Mouse (Mus musculus) neural tube, embryonic 14.5 days (tissue): ENCODE measurements around the gene Pa2g4. TPM values are rescaled to one million over a fixed set of nuclear protein-coding genes. Genes with fewer than 3 reads are reported as not detected.
A peak's percentile ranks its signal among the peaks of the same experiment; 100 is the strongest.

Experiments used
- ATAC-seq: fragments of 200-750 bp; cut with Nextera tagmentation; 2 replicates; pipeline ENCODE4 v1.8.0; 2017; ENCODE audit warnings: low read depth, mild to moderate bottlenecking, moderate TSS enrichment, moderate library complexity
- H3K27ac ChIP-seq: fragments of 300-500 bp; sonication (generic); 2 replicates; pipeline ENCODE4 v1.5.1; 2014; ENCODE audit warnings: low read depth, mild to moderate bottlenecking, control low read depth, low read length, moderate library complexity, mixed read lengths
- H3K27me3 ChIP-seq: fragments of 300-500 bp; sonication (generic); 2 replicates; pipeline ENCODE4 v1.6.1; 2014; ENCODE audit warnings: low read length; ENCODE audit not compliant: control insufficient read depth, insufficient read depth
- H3K36me3 ChIP-seq: fragments of 300-500 bp; sonication (generic); 2 replicates; pipeline ENCODE4 v1.6.1; 2014; ENCODE audit warnings: low read length, mixed read lengths; ENCODE audit not compliant: control insufficient read depth, insufficient read depth
- H3K4me1 ChIP-seq: fragments of 300-500 bp; sonication (generic); 2 replicates; pipeline ENCODE4 v1.6.1; 2014; ENCODE audit warnings: low read length; ENCODE audit not compliant: control insufficient read depth, insufficient read depth
- H3K4me2 ChIP-seq: fragments of 300-500 bp; sonication (generic); 2 replicates; pipeline ENCODE4 v1.6.1; 2014; ENCODE audit warnings: mild to moderate bottlenecking, low read depth, low read length, control low read depth
- H3K4me3 ChIP-seq: fragments of 300-500 bp; sonication (generic); 2 replicates; pipeline ENCODE4 v1.5.1; 2014; ENCODE audit warnings: low read depth, low read length, control low read depth, mixed read lengths
- H3K9ac ChIP-seq: fragments of 300-500 bp; sonication (generic); replicated peaks from 2 replicates; pipeline ENCODE4 v1.6.1; 2014; ENCODE audit warnings: low read depth, mild to moderate bottlenecking, control low read depth, low read length, mixed read lengths
- H3K9me3 ChIP-seq: fragments of 300-500 bp; sonication (generic); 2 replicates; pipeline ENCODE4 v1.6.1; 2016; ENCODE audit warnings: low read length; ENCODE audit not compliant: control insufficient read depth
- WGBS: fragments of 180-500 bp; shearing (Covaris S2); extraction: QIAGEN DNeasy Blood & Tissue Kit; methylation state at CpG from one replicate; pipeline ENCODE4 v1.1.7; 2014; 5-methylcytosine and 5-hydroxymethylcytosine counted together
- polyA plus RNA-seq: library from polyadenylated mRNA; unstranded; fragments of >200 nt; fragmentation: Nextera tagmentation; extraction: Ambion mirVana; gene quantifications from 2 replicates; pipeline ENCODE4 v1.2.1, GENCODE M21; 2014

The Pa2g4 gene
- polyA plus RNA-seq, 1 experiment from 2014 or later = 127 TPM

DNA sequence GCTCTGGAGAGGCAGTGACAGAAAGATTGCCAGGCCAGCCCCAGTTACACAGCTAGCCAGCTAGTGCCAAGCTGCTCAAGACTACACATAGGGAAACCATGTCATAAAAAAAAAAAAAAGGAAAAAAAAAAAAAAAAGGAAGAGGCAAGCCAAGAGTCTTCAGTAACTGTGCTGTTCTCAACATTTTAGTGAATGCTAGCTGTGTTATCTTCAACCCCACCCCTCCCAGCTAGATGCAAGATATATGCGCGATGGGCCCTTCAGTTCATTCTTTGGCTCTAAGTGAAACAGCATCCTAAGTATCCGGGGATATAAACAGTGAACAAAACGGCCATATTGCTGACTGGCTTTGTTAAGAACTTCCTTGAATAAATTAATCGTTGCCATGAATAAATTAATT lies 27.0 kb upstream of the Pa2g4 start:
- no peak for ATAC-seq
- Histone ChIP-seq H3K4me1 (no peaks in the 10 kb centered on the region), H3K27ac (no peak overlapping the region), H3K27me3 (peaks cover 18% of the 10 kb centered on the region; the same call in 1 of the 2 replicates), H3K9me3 (no peaks in the 10 kb centered on the region), H3K36me3 (no peaks in the 10 kb centered on the region), H3K4me3 (no peak overlapping the region), H3K9ac (no peak overlapping the region), H3K4me2 (no peak overlapping the region)
- 70% methylated on average over 5 of the region's 5 CpGs for WGBS

DNA sequence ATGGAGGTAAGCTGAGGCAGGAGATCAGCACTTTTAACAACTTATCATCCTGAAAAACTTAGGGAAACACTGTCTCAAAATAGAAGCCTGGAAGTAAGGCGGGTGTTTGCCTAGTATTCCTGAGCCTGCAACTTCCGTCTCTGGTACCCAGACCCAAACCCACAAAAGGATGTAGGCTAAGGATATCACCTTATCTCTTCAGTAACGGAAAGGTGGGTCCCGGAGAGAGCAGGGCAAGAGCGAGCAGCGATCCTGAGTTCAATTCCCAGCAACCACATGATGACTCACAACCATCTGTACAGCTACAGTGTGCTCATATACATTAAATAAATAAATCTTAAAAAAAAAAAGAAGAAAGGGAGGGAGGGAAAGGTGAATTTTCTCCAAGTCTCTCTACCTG lies 25.6 kb upstream of the Pa2g4 start:
- Histone ChIP-seq H3K4me3 (no peak overlapping the region), H3K27ac (no peak overlapping the region), H3K4me2 (no peak overlapping the region), H3K36me3 (no peaks in the 10 kb centered on the region), H3K9ac (no peak overlapping the region), H3K9me3 (no peaks in the 10 kb centered on the region), H3K27me3 (peaks cover 25% of the 10 kb centered on the region), H3K4me1 (no peaks in the 10 kb centered on the region)
- ATAC-seq = no peak
- WGBS = 94% methylated on average over 6 of the region's 6 CpGs

GRCm38 (mm10) chr10:128590193-128590690 lies 24.5 kb upstream of the Pa2g4 start:
- ATAC-seq = peak; percentile 54; the same call in 1 of the 2 replicates
- 0% methylated on average over 41 of the region's 43 CpGs for WGBS
- Histone ChIP-seq H3K4me3 (peak overlapping the region; percentile 63), H3K36me3 (no peaks in the 10 kb centered on the region), H3K27me3 (peaks cover 26% of the 10 kb centered on the region), H3K4me1 (no peaks in the 10 kb centered on the region), H3K9me3 (no peaks in the 10 kb centered on the region), H3K4me2 (peak overlapping the region; percentile 94), H3K27ac (no peak overlapping the region), H3K9ac (peak overlapping the region; percentile 57)

DNA sequence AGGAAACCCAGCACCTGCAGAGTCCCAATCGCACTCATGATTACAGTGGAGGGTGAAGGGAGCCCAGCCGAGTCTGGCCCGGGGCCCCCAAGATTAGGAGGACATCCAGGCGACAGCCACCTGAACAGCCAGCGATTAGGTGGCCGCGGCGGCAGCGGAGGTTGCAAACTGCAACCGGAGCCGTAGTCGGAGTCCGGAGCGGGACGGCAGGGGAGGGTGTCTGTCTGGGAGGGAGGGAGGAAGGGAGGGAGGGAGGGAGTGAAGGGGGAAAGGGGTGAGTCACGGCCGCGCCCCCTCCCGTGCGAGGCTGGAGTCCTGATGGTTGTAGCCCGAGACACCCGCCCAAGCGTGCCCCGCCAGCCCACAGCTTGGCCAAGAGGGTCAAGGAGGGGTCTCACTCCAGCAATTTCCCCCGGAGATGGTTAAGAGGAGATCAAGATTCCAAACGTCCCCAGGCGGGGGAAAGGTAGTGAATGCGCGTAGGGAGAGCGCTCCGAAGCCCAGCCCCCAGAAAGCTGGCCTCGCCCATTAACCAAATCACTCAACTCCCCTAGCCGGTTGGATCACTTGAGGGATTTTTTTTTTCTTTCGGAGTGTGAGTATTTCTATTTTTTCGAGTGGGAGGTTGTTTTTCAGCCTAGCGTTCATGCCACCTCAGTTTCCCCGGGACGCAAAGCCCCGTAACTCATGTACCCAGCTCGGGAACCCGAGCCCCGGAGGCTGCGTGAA lies 23.8 kb upstream of the Pa2g4 start, which contains the start of gene Erbb3:
Gene Erbb3, minus strand, starts transcription at position 189 of the 729 bp plus-strand sequence.
- H3K27me3 ChIP-seq = peaks cover 26% of the 10 kb centered on the region
- H3K27ac ChIP-seq = no peak within 1 kb of the TSS
- no peaks in the 10 kb centered on the region for H3K36me3 ChIP-seq
- peak; percentile 22; the same call in 1 of the 2 replicates for ATAC-seq
- WGBS = under 1% methylated on average over 42 of the region's 43 CpGs
- peak within 1 kb of the TSS; percentile 57 for H3K9ac ChIP-seq
- peak within 1 kb of the TSS; percentile 63 for H3K4me3 ChIP-seq
- H3K4me2 ChIP-seq = peak within 1 kb of the TSS; percentile 94
- no peaks in the 10 kb centered on the region for H3K4me1 ChIP-seq
- H3K9me3 ChIP-seq = no peaks in the 10 kb centered on the region

DNA sequence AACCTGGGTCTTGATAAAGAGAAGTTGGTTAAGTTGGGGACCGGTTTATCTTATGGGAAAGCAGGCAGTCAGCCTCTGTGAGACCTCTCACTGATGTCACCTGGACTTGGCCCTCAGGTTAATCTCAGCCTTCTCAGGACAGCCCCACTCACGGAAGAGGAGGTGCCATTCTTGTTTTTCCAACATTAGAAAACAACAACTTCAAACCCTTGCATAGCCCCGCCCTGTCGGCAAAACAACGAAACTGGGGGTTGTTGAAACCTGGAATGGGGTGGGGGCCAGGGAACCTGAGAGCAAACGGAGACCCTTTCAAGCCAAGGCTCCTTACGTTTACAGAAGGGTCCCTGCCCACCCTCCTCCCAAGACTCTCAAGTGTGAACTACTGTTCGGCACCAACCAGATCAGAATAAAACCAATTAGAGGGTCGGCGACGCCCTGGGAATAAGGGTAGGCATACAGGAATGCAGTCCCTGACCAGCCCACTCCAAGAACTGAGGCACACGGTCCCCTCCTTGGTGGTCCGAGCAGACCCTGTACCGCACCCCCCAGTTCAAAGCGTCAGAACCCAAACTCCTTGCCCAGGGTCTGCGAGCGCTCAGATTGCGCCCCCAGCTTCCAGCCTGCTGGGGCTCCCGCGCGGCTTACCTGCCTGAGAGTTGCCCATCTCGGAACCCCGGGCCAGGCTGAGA lies 23.1 kb upstream of the Pa2g4 start:
- Histone ChIP-seq H3K36me3 (no peaks in the 10 kb centered on the region), H3K27ac (no peak overlapping the region), H3K9ac (peak overlapping the region; percentile 34), H3K4me1 (no peaks in the 10 kb centered on the region), H3K4me3 (peak overlapping the region; percentile 63), H3K4me2 (peak overlapping the region; percentile 94), H3K27me3 (peaks cover 26% of the 10 kb centered on the region), H3K9me3 (no peaks in the 10 kb centered on the region)
- ATAC-seq = no peak
- WGBS = 3% methylated on average over 23 of the region's 23 CpGs

DNA sequence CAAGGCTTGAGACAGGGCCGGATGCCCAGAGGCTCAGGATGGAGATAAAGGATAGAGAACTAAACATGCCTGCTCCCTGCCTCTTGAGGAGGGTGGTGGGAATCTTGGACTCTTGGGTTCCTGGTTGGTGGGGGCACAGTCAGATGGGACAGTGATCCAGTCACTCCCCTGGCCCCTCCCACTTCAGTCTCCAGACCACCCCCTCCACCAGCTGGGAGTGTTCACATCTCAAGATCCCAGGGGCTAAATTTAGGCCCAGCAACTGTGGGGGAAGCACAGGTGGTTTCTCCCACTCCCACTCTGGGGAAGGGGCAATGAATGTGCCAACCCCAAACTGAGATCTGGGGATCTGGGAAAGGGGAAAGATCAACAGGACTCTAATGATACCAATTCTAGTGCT lies 22.3 kb upstream of the Pa2g4 start:
- H3K9me3 ChIP-seq = no peaks in the 10 kb centered on the region
- ATAC-seq = no peak
- no peaks in the 10 kb centered on the region for H3K4me1 ChIP-seq
- H3K4me2 ChIP-seq = no peak overlapping the region; the same call in 1 of the 2 replicates
- no peaks in the 10 kb centered on the region for H3K36me3 ChIP-seq
- H3K4me3 ChIP-seq = no peak overlapping the region
- H3K27ac ChIP-seq = no peak overlapping the region
- no peak overlapping the region for H3K9ac ChIP-seq
- peaks cover 26% of the 10 kb centered on the region for H3K27me3 ChIP-seq
- 23% methylated on average over 1 of the region's 1 CpGs for whole genome bisulfite sequencing

GRCm38 (mm10) chr10:128587697-128588096 lies 21.9 kb upstream of the Pa2g4 start:
- H3K36me3 ChIP-seq = no peaks in the 10 kb centered on the region
- peaks cover 26% of the 10 kb centered on the region for H3K27me3 ChIP-seq
- no peaks in the 10 kb centered on the region for H3K4me1 ChIP-seq
- 0 out of 2 replicates have a peak overlapping the region, but pooled peaks have one; percentile 5 for H3K4me2 ChIP-seq
- H3K27ac ChIP-seq = no peak overlapping the region
- H3K4me3 ChIP-seq = no peak overlapping the region; the same call in 1 of the 2 replicates
- H3K9me3 ChIP-seq = no peaks in the 10 kb centered on the region
- 60% methylated on average over 8 of the region's 8 CpGs for WGBS
- no peak for ATAC-seq
- no peak overlapping the region for H3K9ac ChIP-seq

- no peak overlapping the region; the same call in 1 of the 2 replicates for H3K4me2 ChIP-seq
- peaks cover 26% of the 10 kb centered on the region for H3K27me3 ChIP-seq
- no peak overlapping the region for H3K9ac ChIP-seq
- no peaks in the 10 kb centered on the region for H3K36me3 ChIP-seq
- H3K4me3 ChIP-seq = no peak overlapping the region; the same call in 1 of the 2 replicates
- 45% methylated on average over 4 of the region's 4 CpGs for WGBS
- no peak for ATAC-seq
- no peaks in the 10 kb centered on the region for H3K4me1 ChIP-seq
- H3K9me3 ChIP-seq = no peaks in the 10 kb centered on the region
- no peak overlapping the region for H3K27ac ChIP-seq
Measured at GRCm38 (mm10) chr10:128587120-128587519, 21.3 kb upstream of the Pa2g4 start.

DNA sequence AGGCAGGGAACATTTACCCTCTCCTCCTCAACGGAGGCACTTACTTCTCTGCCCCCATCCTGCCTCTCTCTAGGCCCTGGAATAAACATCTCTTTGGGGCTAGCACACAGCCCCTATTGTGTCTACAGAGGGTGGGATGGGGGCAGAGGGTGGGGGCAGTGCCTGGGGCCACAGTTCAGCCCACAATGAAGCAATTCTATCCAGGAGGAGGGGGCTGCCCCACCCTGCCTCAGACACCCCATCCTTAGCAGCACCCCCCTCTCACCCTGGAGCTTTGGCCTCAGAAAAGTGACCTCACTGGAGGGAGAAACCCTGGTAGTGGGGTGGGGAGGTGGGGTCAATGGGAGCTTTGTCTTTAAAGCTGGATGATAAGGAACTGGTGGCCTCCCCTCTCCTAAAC lies 20.8 kb upstream of the Pa2g4 start:
- no peak overlapping the region for H3K4me2 ChIP-seq

More for the DNA sequence above, 20.8 kb upstream of the Pa2g4 start:
- no peak overlapping the region for H3K9ac ChIP-seq
- H3K4me3 ChIP-seq = 0 out of 2 replicates have a peak overlapping the region, but pooled peaks have one; percentile 5
- H3K27ac ChIP-seq = no peak overlapping the region
- H3K27me3 ChIP-seq = peaks cover 26% of the 10 kb centered on the region
- H3K36me3 ChIP-seq = no peaks in the 10 kb centered on the region
- H3K4me1 ChIP-seq = no peaks in the 10 kb centered on the region
- 13% methylated on average over 1 of the region's 1 CpGs for WGBS
- H3K9me3 ChIP-seq = no peaks in the 10 kb centered on the region
- ATAC-seq = peak; percentile 25; the same call in 1 of the 2 replicates
